Mouse (Mus musculus): ENCODE data around the gene Abcg4. TPM values are rescaled to one million over a fixed set of nuclear protein-coding genes. Genes with fewer than 3 reads are reported as not detected.

Gene Abcg4
- total and polyA plus RNA-seq, 3 experiments, result 0.23 to 1.1 (median 0.72) TPM

DNA sequence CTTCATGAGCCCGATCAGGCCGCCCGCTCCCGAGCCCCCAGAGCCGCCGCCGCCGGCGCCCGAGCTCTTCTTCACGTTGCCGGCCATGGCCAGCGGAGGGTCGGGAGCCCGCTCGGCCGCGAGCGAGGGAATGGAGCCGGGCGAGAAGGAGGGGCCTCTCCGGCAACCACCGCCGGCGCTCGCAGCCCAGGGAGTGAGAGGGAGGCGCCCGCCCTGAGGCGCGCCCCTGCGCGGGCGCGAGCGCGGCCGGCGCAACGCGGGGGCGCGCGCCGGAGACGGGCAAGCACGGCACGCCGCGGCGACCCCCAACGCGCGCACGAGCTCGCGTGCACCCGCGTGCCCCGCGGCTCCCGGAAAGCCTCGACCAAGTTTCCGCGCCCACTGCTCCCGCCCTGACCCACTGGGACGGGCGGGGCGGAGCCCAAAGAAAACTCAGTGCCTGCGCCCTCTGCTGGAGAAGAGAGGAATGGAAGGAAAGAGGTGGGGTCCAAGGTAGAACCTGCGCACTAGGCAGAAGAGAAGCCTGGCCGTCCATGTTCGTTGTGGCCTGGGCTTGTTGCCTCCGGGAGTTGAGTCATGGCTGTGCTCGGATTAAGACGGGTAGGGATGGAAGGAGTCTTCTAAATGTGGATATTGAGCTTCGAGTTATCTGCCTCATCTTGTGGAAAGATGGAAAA is 54.5 kb downstream of the Abcg4 start, which contains the start of gene Cbl:
Gene Cbl, minus strand, starts transcription at position 248 of the 677 bp plus-strand sequence.
- in situ Hi-C loops (cut with MboI; ENCODE audit: low pct_ligation_motif_present, low pct_unique_long_range_greater_than_20kb, low sequenced_read_pairs) (loop anchor here (10.0 kb wide), 1 partner anchor 49 kb away; no protein-coding TSS in a partner anchor), dilution Hi-C loops (cut with MboI; ENCODE audit: extremely low pct_ligation_motif_present, extremely low pct_unique_long_range_greater_than_20kb, low sequenced_read_pairs) (no loop called here)
- Histone ChIP-seq H3K27ac (ENCODE audit: insufficient read depth, low read depth) (peak within 1 kb of the TSS; percentile 84), H3K27me3 (replicated peaks) (no peaks in the 10 kb centered on the region), H3K4me3 (replicated peaks in 1 of 3; ENCODE audit: low read depth in 2 of 3, low read length in 2 of 3, poor library complexity in 1 of 3) (peak within 1 kb of the TSS; percentile 85 to 100 (median 92)), H3K9ac (ENCODE audit: insufficient read depth, low read depth) (peak within 1 kb of the TSS; percentile 86), H3K9me3 (replicated peaks; ENCODE audit: low read length) (no peaks in the 10 kb centered on the region), H3K4me2 (ENCODE audit: insufficient read depth, low read depth, poor library complexity, severe bottlenecking) (peak within 1 kb of the TSS; percentile 94), H3K79me2 (replicated peaks; ENCODE audit: control insufficient read depth, extremely low read depth, insufficient read depth, poor library complexity, severe bottlenecking) (peaks cover 45% of the 10 kb centered on the region), H3K4me1 (ENCODE audit: control insufficient read depth in 1 of 2, insufficient read depth in 2 of 2) (peaks cover 15 to 62% of the 10 kb centered on the region in 2 experiments; a peak in 3 of 4 replicates), H3K36me3 (replicated peaks in 1 of 2; ENCODE audit: control insufficient read depth in 1 of 2, insufficient read depth in 1 of 2, low read length in 1 of 2) (peaks cover 2 to 12% of the 10 kb centered on the region in 2 experiments)
- peak; percentile 98 for DNase-seq (ENCODE audit: extremely low read depth)
- TF ChIP-seq ZNF384 (IDR thresholded peaks at IDR 0.05; ENCODE audit: low read depth, low read length), result 0 out of 2 replicates have a peak, but pooled peaks have one; percentile 24
- TF ChIP-seq MEF2A (IDR thresholded peaks at IDR 0.05; ENCODE audit: borderline replicate concordance, low read depth, low read length), result peak; percentile 51
- TF ChIP-seq NELFE (IDR thresholded peaks at IDR 0.05; ENCODE audit: low read depth, low read length), result peak; percentile 88
- TF ChIP-seq MAFK (IDR thresholded peaks at IDR 0.05; ENCODE audit: insufficient replicate concordance, low read length), result no peak
- TF ChIP-seq MXI1 (IDR thresholded peaks at IDR 0.05; ENCODE audit: low read depth, low read length), result no peak; the same call in 1 of the 2 replicates
- peak; percentile 88 for TF ChIP-seq BHLHE40 (IDR thresholded peaks at IDR 0.05; ENCODE audit: low read depth, low read length)
- peak; percentile 86 for TF ChIP-seq HCFC1 (IDR thresholded peaks at IDR 0.05; ENCODE audit: low read depth, low read length)
- TF ChIP-seq NRF1 (IDR thresholded peaks at IDR 0.05; ENCODE audit: low read depth, low read length), result peak; percentile 87
- peak; percentile 42; the same call in 1 of the 2 replicates for TF ChIP-seq IRF4 (IDR thresholded peaks at IDR 0.05; ENCODE audit: low read depth, low read length)
- TF ChIP-seq CTCF (conservative IDR thresholded peaks at IDR 0.05 in 1 of 2, IDR thresholded peaks at IDR 0.05 in 1 of 2; ENCODE audit: low read depth in 2 of 2, low read length in 2 of 2), result peak; percentile 49 to 84
- TF ChIP-seq MAZ (IDR thresholded peaks at IDR 0.05; ENCODE audit: low read depth, low read length), result peak; percentile 95
- 0 out of 2 replicates have a peak, but pooled peaks have one; percentile 34 for TF ChIP-seq KAT2A (IDR thresholded peaks at IDR 0.05; ENCODE audit: insufficient replicate concordance, low read length)
- no peak; the same call in 1 of the 2 replicates for TF ChIP-seq MAX (IDR thresholded peaks at IDR 0.05; ENCODE audit: low read length)
- TF ChIP-seq TCF12 (IDR thresholded peaks at IDR 0.05; ENCODE audit: low read depth, low read length), result peak; percentile 63
- TF ChIP-seq POLR2AphosphoS2 (IDR thresholded peaks at IDR 0.05; ENCODE audit: low read depth, low read length), result peak; percentile 82; the same call in 1 of the 2 replicates
- no peak for TF ChIP-seq USF1 (IDR thresholded peaks at IDR 0.05; ENCODE audit: low read depth, low read length)
- no peak for TF ChIP-seq CHD2 (IDR thresholded peaks at IDR 0.05; ENCODE audit: low read length)
- TF ChIP-seq POLR2A (IDR thresholded peaks at IDR 0.05; ENCODE audit: low read depth, low read length), result peak; percentile 85
- TF ChIP-seq UBTF (IDR thresholded peaks at IDR 0.05; ENCODE audit: low read depth, low read length), result peak; percentile 75; the same call in 1 of the 2 replicates
- peak; percentile 64; the same call in 1 of the 2 replicates for TF ChIP-seq SIN3A (IDR thresholded peaks at IDR 0.05; ENCODE audit: low read length)
- no peak for TF ChIP-seq ZKSCAN1 (IDR thresholded peaks at IDR 0.05; ENCODE audit: borderline replicate concordance, low read depth, low read length)
- no peak; the same call in 1 of the 2 replicates for TF ChIP-seq EP300 (IDR thresholded peaks at IDR 0.05; ENCODE audit: low read length)
- TF ChIP-seq MYC (IDR thresholded peaks at IDR 0.05; ENCODE audit: low read depth, low read length), result peak; percentile 65; the same call in 1 of the 2 replicates
- no peak for TF ChIP-seq RCOR1 (conservative IDR thresholded peaks at IDR 0.05; ENCODE audit: low read depth, low read length)
- peak; percentile 83; the same call in 1 of the 2 replicates for TF ChIP-seq TBP (conservative IDR thresholded peaks at IDR 0.05; ENCODE audit: low read depth, low read length)
- TF ChIP-seq ZC3H11A (IDR thresholded peaks at IDR 0.05; ENCODE audit: low read depth, low read length), result no peak
- peak; percentile 77 for TF ChIP-seq ELF1 (IDR thresholded peaks at IDR 0.05; ENCODE audit: low read depth, low read length)
- peak; percentile 67 for TF ChIP-seq SMC3 (IDR thresholded peaks at IDR 0.05; ENCODE audit: low read depth, low read length)
- TF ChIP-seq RAD21 (IDR thresholded peaks at IDR 0.05; ENCODE audit: low read depth, low read length), result peak; percentile 28
- TF ChIP-seq E2F4 (IDR thresholded peaks at IDR 0.05; ENCODE audit: insufficient replicate concordance, low read depth, low read length), result peak; percentile 73; the same call in 1 of the 2 replicates

Data from CH12.LX (cell line).